Mouse (Mus musculus) neural tube, postnatal 0 days (tissue): ENCODE measurements around the gene Btbd35f3. TPM values are rescaled to one million over a fixed set of nuclear protein-coding genes. Genes with fewer than 3 reads are reported as not detected.

ENCODE experiments used
- polyA plus RNA-seq: library from polyadenylated mRNA; unstranded; fragments of >200 nt; fragmentation: Nextera tagmentation; extraction: Ambion mirVana; gene quantifications from 2 replicates; pipeline ENCODE4 v1.2.1, GENCODE M21; 2015

The Btbd35f3 gene
- polyA plus RNA-seq: not detected in 2 replicates

GRCm38 (mm10) chrX:4037374-4037773 lies at the start of gene Btbd35f3:
Gene Btbd35f3, plus strand, starts transcription at chrX:4037674.

Other genes with a start within 250 kb of the Btbd35f3 start
- not detected in 2 replicates for gene Btbd35f16, start 80.7 kb upstream of the Btbd35f3 start, polyA plus RNA-seq
- gene Btbd35f28, start 158.9 kb downstream of the Btbd35f3 start, polyA plus RNA-seq: not detected in 2 replicates